Mouse (Mus musculus) kidney, postnatal 25 days (tissue): ENCODE results near the gene Rbpms2.

Experiments used
- DNase-seq, 2 experiments: peaks; one replicate each; pipeline ENCODE4 v3.0.0; 2021; ENCODE audit warnings: mixed read lengths in 2 of 2

The Rbpms2 gene

GRCm38 (mm10) chr9:65629025-65629766 is at the start of gene Rbpms2:
Gene Rbpms2 (plus strand): TSS chr9:65629648.
- DNase-seq: peak; percentile 73 to 88

DNA sequence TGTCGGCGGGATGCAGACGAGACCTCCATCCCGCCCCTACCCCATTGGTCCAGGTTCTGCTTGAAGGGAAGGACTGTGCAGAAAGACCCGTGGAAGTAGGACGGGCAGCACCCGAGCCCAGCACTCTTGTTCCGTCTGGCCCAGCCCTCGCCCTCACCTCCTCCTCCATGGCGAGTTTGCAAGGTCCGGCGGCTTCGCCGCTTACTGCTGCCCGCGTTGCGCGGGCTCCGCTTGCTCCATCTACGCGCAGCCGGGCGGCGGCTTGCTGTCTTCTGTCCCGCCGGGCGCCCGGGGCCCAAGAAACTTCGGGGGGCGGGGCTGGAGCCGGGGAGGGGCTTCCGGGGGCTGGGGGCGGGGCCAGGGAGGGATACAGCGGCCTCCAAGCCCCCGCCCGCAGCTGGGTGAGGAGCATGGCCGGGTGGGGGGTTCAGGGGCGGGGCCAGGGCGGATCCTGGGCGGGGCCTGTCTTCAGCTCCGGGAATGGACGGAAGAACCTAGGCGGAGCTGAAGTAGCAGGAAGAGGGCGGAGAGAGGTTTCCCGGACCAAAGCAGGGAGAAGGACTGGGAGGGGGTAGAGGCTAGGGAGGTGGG is 49.6 kb upstream of the Rbpms2 start, which contains the start of gene Plekho2:
TSS of gene Plekho2 (minus strand) at position 260 of the 591 bp plus-strand sequence.
- peak; percentile 92 to 97 for DNase-seq

DNA sequence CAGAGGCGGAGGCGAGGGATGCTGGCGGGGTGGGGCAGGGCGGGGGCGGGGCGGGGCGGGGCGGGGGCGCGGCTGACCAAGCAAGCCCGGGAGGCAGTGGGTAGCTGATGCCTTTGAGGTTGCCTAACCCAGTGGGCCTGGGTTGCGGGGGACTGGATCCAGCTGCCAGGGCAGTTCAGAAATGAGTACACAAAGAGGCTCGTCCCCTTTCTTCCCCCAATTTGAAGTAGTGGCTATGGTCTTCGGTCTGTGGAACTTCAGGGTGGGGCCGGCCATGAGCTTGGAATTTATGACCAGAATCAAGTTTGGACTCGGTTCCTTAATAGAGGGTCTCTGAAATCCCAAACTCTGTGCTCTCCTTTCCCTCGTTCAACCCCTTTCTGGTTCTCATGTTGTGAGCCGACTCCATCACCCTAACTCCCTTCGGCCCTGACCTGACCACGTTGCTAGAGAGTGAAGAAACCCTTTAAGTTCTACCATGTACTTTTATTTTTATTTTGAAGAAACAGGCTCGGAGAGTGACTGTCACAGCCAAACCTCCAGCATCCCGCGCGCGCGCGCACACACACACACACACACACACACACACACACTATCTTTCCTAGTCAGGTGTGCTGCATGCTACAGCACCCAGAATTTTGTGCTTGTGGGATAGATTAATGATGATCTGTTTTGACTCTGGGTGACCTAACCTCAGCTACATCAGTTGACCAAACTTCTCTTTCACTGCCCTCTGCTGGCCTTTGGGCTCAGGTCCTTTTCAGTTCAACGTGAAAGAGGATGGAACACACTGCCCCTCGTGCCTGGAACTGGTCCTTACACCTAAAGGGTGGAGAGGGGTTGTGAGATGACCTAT is 48.8 kb upstream of the Rbpms2 start:
- peak; percentile 91 to 92 for DNase-seq

- DNase-seq: peak; percentile 74 to 90
Measured at GRCm38 (mm10) chr9:65583045-65583444, 46.4 kb upstream of the Rbpms2 start.

GRCm38 (mm10) chr9:65586406-65587269 is 42.8 kb upstream of the Rbpms2 start, which contains the start of gene Pif1:
Gene Pif1 (plus strand): TSS chr9:65587160.
- DNase-seq: peak; percentile 91

- no peak for DNase-seq
Measured at GRCm38 (mm10) chr9:65587270-65587572, 42.2 kb upstream of the Rbpms2 start.

DNA sequence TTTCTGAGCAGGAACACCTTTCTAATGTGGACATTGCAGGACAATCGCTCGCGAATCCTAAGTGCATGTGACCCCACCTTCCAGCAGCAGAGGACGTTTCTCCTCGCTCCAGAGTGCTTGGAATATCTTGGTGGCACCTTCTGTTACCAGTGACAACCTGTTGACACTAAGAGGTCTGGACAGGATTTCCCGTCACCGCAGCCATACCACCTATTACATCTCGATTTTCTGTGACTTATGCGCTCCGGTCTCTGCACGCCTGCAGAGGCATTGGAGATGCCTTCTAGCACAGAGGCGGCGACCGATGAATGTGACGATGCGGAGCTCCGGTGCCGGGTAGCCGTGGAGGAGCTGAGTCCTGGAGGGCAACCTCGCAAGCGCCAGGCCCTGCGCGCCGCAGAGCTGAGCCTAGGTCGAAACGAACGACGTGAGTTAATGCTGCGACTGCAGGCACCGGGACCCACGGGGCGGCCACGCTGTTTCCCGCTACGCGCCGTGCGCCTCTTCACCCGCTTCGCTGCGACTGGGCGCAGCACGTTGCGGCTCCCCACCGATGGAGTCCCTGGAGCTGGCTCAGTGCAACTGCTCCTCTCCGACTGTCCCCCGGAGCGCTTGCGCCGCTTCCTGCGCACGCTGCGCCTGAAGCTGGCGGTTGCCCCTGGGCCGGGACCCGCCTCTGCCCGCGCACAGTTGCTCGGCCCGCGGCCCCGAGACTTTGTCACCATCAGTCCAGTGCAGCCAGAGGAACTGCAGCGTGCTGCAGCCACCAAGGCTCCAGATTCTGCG is 41.7 kb upstream of the Rbpms2 start:
- DNase-seq: no peak

GRCm38 (mm10) chr9:65589091-65589490 is 40.4 kb upstream of the Rbpms2 start:
- DNase-seq: no peak

- no peak for DNase-seq
Measured at GRCm38 (mm10) chr9:65592721-65593120, 36.7 kb upstream of the Rbpms2 start.

GRCm38 (mm10) chr9:65593596-65593995 is 35.9 kb upstream of the Rbpms2 start:
- DNase-seq: no peak

DNA sequence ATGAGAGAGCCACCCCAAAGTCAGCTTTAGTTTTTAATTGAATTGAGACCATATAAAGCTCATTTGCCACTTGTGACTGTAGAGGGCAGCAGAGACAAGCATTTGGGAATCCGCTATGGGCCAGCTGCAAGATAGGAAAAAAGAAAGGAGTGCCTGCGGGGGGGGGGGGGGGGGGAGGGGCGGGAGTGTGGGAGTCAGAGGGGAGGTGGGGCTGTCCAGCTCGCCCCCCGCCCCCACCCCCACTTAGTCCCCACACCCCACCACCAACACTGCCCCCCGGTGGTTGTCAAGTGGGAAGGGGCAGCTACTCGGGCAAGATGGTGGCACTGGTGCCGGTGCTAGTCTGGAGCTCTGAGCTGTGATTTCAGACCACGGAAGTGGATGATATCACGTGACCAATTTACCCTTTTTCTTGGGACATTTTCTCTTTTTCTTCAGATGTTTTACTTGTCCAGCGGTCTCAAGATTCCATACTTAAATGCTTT is 30.6 kb upstream of the Rbpms2 start:
- peak in 1 of 2 experiments; percentile 77 for DNase-seq

DNA sequence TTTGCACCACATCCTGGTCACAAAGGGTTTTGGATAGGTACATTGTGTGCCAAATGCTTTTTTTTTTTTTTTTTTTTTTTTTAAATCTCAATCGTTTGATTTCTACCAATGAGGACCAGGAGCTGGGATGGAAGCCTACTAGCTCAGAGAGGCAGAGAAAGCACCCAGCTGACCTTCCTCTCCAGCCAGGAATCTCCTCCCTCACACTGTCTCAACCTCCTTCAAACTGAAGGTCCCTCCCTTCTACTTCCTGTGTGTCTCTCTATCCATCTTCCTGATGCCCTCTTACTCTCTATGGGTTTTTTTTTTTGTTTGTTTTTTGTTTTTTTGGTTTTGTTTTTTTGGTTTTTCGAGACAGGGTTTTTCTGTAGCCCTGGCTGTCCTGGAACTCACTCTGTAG is 28.5 kb upstream of the Rbpms2 start:
- no peak for DNase-seq

GRCm38 (mm10) chr9:65603401-65604102 is 25.9 kb upstream of the Rbpms2 start:
- peak in 1 of 2 experiments; percentile 53 for DNase-seq

- DNase-seq: peak; percentile 75 to 79
Measured at GRCm38 (mm10) chr9:65605471-65606136, 23.8 kb upstream of the Rbpms2 start.

GRCm38 (mm10) chr9:65606321-65607109 is 22.9 kb upstream of the Rbpms2 start:
- no peak for DNase-seq

DNA sequence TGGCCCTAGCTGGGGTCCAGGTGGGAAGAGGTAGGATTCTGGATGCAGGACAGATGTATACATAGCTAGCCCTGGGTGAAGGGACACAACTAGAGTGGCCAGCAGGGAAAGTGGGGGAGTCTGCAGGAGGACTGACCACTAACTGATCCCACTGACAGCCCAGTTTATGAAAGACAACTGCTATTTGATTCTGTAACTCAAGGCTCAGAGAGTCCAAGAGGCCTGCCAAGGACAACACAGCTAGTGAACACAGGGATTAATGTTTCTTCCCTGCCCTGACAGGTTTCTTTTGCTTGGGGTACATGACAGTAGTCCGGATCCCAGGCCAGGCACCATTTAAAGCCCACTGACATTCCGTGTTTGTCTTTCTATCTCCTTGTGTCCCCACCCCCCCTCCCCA is 22.3 kb upstream of the Rbpms2 start:
- DNase-seq: no peak

GRCm38 (mm10) chr9:65611969-65612486 is 17.4 kb upstream of the Rbpms2 start:
- DNase-seq: no peak

DNA sequence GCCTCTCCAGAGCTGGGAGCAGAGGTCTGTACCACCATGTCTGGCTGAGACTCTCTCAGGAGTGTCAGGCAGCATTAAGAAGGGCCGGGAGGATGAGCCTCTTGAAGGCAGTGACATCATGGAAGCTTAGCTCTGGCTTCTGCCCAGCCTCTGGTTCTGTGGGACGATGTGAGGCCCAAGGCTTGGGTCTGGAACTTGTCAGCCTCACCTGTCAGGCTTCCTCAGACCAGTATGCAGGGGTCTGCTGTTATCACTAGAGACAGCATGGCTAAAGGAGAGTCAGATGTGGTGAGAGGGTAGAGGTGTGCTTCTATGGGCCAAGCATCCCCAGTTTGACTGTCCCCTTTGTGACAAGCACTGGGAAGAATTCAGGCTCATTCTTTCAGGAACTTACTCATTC is 16.4 kb upstream of the Rbpms2 start:
- DNase-seq: no peak

GRCm38 (mm10) chr9:65619311-65619710 is 10.1 kb upstream of the Rbpms2 start:
- DNase-seq: no peak
